Mouse (Mus musculus) right cerebral cortex, postnatal 14 days (tissue): ENCODE measurements around the gene 2610507B11Rik.

Experiments
- DNase-seq: peaks from one replicate; pipeline ENCODE4 v3.0.0; 2022

2610507B11Rik gene

DNA sequence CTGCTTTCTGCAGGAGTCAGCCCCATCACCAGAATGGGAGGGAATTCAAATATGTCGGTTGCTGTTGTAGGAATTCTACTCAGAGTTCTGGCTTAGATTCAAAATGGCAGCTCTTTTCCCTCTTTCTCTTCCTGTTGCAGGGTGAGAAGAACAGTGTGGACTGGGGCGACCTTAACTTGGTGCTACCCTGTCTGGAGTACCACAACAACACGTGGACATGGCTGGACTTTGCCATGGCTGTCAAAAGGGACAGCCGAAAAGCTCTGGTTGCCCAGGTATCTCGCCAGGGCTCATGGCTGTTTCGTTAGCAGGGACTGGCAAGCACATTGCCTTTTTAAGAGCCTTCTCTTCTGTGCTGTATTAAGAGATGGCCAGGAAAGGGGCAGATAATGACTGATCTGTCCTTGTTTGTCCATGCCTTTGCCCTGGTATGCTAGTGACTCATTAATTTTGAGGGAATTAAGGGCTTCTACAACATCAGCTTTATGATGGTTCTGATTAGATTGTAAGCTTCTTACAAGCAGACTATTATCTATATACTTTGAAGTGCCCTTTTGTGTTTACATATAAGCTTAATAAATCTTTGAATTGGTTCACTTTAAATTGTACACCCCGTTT, 27.7 kb downstream of the 2610507B11Rik start:
- no peak for DNase-seq

DNA sequence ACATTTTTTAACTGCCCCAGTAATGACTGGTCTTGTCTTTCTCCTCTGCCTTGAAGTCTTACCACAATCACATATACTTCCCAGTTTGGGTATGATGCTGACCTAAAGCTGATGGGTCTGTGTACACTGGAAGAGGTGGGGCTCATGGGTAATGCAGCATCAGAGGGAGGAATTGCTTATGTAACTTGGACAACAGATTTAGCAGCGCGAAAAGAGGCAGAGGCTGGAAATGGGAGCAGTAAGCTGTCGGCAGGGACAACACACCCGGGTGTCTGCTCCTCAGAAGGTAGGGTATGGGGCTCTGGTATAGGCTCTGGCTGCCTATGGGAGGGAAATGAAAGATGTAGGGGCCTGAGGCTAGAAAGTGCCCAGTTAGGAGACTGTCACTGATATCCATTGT, 29.1 kb downstream of the 2610507B11Rik start, which contains the start of gene BC030499:
BC030499 (plus strand) TSS at position 188 of the 400 bp plus-strand sequence.
- no peak for DNase-seq

DNA sequence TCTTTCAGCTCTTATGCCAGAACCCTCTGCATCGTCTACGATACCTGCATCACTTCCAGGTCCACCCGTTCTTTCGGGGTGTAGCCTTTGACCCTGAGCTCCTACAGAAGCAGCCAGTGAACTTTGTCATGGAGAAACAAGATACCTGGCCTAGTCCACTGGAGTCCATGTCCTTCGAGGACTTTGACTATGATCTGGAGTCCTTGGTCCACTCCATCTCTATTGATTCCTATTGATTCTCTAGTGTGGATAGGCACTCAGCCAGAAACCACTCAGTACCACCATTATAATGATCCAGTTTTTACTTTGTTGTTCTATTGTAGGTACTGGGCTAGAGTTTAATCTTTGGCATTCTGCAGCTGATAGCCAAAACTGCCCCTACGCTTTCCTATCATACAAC, 33.0 kb downstream of the 2610507B11Rik start:
- no peak for DNase-seq

DNA sequence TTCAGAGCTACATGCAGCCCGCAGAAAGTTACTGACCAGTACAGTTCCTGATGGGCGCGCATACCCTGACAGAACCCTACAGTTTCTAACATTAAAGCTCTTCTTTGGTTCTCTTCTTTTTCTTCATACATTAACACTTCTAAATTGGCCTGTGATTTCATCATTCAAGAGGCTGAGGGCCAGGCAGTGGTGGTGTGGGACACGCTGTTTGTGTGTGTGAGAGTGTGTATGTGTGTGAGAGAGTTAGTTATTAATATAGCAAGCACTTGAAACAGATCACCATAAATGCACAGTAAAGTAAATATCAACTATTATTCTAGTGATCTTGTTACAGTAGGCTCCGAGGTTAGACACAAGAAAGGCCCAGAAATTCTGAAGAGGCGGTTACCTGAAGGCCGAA, 39.4 kb downstream of the 2610507B11Rik start:
- DNase-seq, result no peak

DNA sequence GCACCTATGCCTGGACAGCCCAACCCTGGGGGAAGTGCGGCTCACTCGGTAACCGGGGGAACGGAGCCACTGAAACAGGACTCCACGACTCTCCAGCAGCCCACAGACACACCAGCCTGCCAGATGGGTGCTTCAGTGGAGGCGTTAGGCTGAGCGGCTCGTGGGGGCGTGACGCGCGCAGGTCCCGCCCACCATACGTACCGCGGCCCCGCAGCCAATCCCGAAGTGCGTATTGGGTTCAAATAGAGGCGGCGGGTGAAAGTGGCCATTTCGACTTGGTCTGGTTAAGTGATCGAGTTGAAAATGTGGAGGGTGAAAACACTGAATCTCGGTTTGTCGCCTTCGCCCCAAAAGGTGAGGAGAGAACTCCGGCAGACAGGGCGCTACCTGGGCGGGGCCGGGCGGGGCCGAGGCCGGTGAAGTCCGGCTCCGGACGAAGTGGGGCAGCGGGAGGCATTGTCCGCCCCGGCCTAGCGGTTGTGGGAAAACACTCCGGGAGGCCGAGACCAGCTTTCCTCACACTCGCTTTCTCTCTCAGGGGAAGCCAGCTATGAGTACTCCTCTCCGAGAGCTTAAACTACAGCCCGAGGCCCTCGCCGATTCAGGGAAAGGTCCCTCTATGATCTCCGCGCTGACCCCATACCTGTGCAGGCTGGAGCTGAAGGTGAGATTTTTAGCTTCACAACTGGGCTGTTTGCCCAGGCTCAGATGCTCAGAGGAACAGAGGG, 40.0 kb downstream of the 2610507B11Rik start, which contains the start of gene Spag5:
Spag5 (plus strand) TSS at position 173 of the 728 bp plus-strand sequence.
- peak; percentile 86 for DNase-seq

DNA sequence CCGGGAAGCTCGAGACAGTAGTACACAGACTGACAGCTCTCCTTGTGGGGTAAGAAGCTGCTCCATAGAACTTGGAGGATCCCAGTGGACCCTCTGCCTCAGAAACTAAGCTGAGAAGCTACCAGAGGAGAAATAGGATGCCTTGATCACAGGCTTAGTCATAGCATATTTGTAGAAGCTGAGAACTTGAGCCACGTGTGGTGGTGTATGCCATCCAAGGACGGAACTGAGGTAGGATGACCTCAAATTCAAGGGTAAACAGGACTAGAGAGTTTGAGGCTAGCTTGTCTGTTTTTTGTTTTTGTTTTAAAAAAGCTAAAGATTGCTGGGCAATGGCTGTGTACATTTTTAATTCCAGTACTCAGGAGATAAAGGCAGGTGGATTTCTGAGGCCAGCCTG, 43.7 kb downstream of the 2610507B11Rik start:
- no peak for DNase-seq

DNA sequence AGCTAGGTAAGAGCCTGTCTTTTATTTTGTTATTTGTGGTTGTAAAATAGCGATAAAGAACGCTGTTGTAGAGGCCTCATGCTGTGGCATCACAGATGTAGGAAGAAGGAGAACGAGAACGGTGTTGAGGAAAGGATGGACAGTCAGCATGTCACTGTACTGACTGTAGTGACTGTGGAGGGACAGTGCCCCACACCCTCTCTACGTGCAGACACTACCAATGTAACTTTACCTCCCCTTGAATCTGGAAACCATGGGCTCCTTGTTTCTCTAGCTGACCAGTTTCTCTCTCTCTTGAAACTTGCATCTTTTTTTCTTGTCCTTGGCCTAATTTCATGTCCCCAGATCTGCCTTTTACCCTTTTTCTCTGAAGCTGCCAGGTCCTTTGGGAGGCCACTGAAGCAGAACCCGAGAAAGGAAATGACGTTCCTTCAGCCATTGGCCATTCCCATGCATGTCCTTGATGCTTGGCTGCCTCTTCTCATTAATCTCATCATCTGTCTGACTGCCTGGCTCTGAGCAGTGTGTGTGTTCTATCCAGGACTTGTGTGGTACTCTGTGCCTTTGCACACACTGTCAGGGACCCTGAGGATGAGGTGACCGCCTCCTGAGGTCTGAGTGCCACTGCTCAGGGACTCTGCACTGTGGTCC, 49.4 kb downstream of the 2610507B11Rik start:
- no peak for DNase-seq

DNA sequence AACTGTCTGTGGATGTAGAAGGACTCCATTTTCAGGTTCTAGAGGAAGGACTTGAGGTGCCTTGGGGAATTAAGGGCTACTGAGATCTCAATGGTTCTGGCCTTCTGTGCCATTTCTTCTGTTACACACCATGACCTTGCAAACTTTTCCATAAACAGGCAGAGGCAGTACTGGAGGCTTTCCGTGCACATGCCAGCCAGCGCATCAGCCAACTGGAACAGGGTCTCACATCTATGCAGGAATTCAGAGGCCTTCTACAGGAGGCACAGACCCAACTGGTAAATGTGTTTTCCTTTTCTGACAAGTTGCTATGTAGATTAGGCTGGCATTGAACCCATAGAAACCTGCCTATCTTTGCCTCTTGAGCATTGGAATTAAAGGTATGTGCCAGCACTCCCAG, 52.1 kb downstream of the 2610507B11Rik start:
- DNase-seq, result no peak

DNA sequence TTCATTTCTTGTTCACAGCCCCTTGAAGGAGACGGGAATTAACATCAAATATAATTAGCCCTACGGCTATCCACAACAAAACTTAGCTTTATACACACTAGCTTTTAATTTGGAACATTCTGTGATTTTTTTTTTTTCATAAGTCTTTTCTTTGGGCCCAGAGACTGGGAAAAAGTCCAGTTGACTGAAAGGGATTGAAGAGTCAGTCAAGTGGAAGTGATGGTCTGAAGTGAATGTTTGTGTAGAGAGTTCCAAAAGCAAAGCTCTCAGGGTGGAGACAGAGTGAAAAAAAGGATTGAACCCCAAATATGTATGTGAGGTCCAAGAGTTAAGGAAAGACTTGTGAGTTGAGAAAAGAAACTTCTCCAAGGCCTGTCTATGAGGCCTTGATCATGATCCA, 56.9 kb downstream of the 2610507B11Rik start:
- no peak for DNase-seq

DNA sequence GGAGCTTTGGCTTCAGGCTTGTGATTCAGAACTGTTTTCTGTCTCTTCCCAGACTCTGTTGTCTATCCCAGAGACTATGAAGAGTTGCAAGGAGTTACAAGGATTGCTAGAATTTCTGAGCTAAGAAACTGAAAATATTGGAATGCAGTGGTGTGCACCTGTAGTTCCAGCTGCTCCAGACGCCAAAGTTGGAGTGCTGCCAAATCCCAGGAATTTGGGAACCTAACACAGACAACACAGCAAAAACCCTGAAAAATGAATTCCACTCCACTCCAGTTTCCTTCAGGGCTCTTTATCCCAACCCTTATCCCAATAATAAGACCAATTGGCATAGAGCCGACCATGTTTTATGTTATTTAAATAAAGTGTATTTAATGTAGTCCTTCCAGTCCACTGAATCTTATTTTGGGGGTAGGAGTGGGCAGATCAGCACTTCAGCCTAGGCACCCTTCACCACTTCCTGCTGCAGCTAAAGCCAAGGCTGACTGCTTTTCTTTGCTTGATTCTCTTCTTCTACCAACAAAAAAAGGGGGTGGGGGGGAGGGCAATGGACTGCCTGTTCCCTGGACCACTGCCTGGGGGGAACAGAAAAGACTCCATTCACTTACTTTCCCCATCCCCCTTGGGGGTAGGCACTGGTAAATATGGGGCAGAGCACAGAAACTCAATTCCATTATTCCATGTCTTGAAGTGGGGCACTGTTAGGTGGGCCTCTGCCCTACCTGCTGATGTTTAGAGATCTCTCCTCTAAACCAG, 60.7 kb downstream of the 2610507B11Rik start:
- no peak for DNase-seq

DNA sequence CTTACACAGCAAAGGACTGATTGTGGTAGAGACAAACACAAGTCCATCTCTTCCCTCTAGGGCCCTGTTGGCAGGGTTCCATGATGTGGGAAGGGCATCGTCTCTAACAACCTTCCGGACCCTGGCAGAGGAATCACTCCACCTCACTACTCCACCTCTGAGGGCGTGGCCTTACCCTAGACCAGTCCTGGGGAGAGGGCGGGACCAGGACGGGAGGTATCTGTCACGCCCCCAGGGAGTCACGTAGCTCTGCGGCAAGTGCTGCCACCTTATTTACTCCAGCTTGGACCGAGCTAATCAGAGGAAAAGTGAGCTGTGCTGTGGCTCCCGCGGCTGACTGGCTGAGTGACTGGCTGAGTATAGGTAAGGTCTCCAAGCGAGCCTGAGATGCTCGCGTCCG, 61.3 kb downstream of the 2610507B11Rik start, which contains the start of gene Aldoc:
Aldoc (plus strand) TSS at position 109 of the 400 bp plus-strand sequence.
- DNase-seq, result peak; percentile 58

DNA sequence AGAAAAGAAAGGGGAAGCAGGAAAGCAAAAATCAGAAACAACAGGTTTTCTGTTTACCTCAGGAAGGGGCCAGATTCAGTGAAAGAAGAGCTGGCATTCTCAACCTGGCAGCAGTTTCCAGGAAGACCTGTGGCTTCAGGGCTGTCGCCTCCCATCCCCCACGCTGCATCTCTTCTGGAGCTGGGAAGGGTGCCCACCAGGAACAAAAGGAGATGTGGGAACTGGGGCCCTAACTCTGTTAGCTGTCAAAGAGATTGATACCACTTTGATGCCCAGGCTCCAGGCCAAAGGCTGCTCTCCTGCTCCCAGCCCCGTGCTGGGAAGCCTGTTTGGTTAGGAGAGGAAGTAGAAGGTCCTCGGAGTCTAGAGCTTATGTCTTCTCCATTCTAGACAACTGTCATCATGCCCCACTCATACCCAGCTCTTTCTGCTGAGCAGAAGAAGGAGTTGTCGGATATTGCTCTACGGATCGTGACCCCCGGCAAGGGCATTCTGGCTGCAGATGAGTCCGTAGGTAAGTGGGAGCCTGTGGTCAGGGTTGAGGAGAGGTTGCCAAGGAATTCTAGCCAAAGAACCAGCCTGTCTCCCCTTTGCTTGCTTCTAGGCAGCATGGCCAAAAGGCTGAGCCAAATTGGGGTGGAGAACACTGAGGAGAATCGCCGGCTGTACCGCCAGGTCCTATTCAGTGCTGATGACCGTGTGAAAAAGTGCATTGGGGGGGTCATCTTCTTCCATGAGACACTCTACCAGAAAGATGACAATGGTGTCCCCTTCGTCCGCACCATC, 62.6 kb downstream of the 2610507B11Rik start:
- DNase-seq, result peak; percentile 58

DNA sequence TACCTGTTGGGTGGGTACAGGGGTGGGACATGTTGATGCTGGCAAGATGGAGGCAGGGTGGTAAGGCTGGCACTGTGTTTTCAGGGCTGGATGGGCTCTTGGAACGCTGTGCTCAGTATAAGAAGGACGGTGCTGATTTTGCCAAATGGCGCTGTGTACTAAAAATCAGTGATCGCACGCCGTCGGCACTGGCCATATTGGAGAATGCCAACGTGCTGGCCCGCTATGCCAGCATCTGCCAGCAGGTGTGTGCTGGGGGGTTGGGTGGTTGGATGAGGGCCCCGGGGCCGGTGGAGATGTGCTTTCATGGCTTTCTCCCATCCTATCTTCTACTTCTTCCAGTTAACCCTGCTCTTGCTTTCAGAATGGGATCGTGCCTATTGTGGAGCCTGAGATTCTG, 63.4 kb downstream of the 2610507B11Rik start:
- DNase-seq, result no peak

DNA sequence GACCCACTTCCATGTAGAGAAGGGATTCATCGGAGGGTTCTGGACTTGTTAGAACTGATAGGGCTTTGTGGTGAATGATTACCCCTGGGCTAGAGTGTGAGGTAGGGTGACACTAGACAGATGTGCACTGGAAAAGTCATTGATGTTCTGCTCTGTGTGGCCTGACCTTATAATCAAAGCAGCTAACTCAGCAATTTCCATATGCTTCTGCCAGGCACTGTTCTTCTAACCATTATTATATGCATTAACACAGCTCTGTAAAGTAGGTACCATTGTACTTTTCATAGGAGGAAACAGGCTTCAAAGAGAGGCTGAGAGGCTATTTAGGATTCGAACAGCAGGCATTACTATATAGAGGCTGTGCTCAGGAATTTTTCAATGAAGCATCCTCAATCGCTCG, 65.7 kb downstream of the 2610507B11Rik start:
- no peak for DNase-seq

DNA sequence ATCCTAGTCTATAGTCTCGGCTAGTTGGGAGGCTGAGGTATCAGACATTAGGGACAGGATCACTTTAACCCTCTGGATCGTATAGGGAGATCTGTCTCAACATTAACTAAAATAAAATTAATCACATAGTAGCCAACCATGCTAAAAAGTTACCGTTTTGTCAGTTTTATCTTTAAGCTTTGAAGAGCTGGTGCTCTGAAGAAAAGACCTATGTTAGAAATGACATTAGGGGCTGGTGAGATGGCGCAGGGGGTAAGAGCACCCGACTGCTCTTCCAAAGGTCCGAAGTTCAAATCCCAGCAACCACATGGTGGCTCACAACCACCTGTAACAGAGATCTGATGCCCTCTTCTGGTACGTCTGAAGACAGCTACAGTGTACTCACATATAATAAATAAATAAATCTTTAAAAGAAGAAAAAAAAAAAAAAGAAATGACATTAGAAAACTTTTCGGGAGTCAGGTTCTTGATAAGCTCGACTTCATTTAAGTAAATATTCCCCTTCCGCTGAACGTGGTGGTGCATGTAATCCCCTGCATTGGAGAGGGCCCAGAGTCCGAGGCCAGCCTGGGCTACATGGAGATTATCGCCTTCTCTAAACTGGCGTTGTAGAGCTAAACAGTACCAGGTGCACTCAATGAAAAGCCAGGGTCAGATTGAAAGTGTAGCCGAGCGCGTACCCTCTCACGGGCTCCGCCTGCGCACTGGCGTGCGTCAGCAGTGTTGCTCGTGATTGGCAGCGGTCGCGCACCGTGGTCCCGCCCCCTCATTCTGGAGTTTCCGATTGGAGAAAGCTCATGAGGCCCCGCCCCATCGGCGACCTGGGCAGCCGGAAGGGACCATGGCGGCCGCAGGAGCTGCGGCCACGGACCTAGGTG, 66.3 kb downstream of the 2610507B11Rik start, which contains the start of gene Pigs:
Pigs (plus strand) TSS at position 782 of the 878 bp plus-strand sequence.
- peak; percentile 95 for DNase-seq

DNA sequence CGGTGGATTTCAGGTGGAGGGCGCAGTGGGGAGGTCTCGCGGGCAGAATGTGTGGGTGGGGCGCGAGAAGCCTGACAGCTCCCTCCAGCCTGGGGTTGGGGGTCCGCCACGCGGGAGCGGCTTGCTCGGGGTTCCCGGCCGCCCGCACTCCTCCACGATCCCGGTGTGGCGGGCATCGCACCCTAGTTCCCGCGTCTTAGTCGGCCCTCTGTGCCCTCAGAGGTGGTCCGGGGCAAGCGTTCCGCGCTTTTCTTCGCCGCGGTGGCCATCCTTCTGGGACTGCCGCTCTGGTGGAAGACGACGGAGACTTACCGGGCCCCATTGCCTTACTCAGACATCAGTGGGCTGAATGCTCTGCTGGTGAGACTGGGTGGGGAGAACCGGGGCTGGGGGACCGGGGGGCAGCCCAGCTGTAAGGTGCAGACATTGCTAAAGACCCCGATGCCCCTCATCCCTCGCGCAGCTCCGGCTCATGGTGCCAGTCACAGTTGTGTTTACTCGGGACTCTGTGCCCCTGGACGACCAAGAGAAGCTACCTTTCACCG, 67.0 kb downstream of the 2610507B11Rik start:
- no peak for DNase-seq

DNA sequence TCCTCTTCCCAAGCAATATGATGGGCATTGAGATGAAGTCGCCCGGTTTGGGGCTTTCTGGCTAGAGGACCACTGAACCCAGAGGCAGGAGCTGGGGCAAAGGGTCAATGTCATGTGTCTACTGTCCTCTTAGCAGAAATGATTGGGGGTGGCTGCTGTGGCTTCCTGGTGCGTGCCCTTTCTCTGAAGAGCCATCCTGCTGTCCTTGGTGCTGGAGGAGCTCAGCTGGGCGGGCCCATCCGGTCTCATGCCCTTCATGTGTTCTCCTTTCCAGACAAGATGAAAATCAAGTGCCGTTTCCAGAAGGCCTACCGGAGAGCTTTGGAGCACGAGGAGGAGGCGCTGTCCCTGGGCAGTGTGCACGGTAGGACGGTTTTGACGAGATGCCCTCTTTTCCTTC, 71.1 kb downstream of the 2610507B11Rik start:
- DNase-seq, result no peak

DNA sequence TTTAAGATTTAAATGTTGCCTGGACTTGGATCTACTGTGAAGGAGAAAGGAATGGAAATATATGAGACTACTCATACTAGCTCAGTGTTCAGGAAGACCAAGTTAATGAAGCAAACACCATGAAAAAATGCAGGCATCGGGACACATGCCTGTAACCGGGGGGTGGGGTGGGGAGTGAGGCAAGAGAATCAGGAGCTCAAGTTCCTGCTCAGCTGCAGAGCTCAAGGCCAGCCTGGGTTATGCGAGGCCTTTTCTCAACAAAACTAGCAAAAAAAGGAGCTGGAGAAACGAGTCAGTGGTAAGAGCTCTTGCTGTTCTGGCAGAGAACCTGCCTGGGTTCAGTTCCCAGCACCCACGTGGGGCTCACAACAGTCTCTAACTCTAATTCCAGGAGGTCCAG, 72.4 kb downstream of the 2610507B11Rik start:
- no peak for DNase-seq

DNA sequence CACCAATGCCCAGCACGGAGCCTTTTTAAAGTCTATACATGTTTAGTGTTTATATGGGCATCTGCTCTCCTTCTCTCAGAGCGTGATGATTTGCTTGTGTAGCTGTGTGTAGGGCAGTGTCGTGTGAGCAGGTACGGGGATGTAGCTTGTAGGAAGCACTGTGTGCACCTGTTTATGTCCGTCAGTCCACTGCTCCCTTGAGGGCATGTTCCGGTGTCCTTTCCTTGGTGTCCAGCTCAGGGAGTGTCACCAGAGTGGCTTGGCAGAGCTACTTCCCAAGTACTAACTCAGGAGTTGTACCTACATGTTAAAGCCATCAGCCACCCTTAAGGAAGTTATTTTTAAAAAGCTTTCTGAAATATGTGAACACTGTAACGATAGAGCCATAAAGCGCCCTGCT, 75.5 kb downstream of the 2610507B11Rik start:
- no peak for DNase-seq
